Mouse (Mus musculus): ENCODE measurements around the gene Cnnm1. TPM values are rescaled to one million over a fixed set of nuclear protein-coding genes. Genes with fewer than 3 reads are reported as not detected.

The Cnnm1 gene
- total RNA-seq, 1 experiment, result 2.6 TPM

DNA sequence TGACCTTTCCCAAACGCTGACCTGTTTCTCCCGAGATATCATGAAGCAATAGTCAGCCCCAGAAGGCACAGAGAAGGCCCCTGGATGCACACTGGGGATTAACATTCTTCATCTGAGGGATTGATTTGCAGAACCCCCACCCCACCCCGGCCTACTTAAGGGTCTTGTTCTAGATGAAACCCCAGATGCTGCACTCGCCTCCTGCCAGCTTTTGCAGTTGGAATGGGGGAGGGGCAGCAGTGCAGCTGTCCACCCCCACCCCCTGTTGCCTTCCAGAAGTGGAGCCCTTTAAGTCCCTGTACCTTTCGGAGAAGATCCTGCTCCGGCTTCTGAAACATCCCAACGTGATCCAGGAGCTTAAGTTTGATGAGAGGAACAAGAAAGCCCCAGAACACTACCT is 29.1 kb downstream of the Cnnm1 start:
- Histone ChIP-seq H3K9me3 (ENCODE audit: control insufficient read depth, insufficient read depth, low read depth, low read length) (no peaks in the 10 kb centered on the region), H3K36me3 (ENCODE audit: control insufficient read depth, insufficient read depth, low read length, poor library complexity, severe bottlenecking) (no peaks in the 10 kb centered on the region), H3K27ac (ENCODE audit: insufficient read depth, low read depth, low read length, poor library complexity, severe bottlenecking) (no peak overlapping the region), H3K9ac (ENCODE audit: insufficient read depth, low read depth, low read length, poor library complexity, severe bottlenecking) (no peak overlapping the region), H3K4me1 (ENCODE audit: control insufficient read depth in 2 of 2, insufficient read depth in 2 of 2, low read length in 2 of 2, poor library complexity in 1 of 2) (peaks cover 6 to 9% of the 10 kb centered on the region in 2 experiments; a peak in 3 of 4 replicates), H3K4me3 (ENCODE audit: insufficient read depth in 1 of 2, low read depth in 1 of 2, low read length in 2 of 2, poor library complexity in 1 of 2, severe bottlenecking in 1 of 2) (no peak overlapping the region)
- no peak for DNase-seq (ENCODE audit: low read depth, low spot score)
- TF ChIP-seq MAFK (IDR thresholded peaks at IDR 0.05; ENCODE audit: insufficient read depth, low read depth, low read length), result no peak
- no peak for TF ChIP-seq ZC3H11A (IDR thresholded peaks at IDR 0.05; ENCODE audit: borderline replicate concordance, low read depth, low read length)
- no peak for TF ChIP-seq HCFC1 (IDR thresholded peaks at IDR 0.05; ENCODE audit: borderline replicate concordance, insufficient read depth, low read length)
- no peak for TF ChIP-seq ZNF384 (IDR thresholded peaks at IDR 0.05; ENCODE audit: low read depth, low read length)
- no peak for TF ChIP-seq CHD2 (IDR thresholded peaks at IDR 0.05; ENCODE audit: low read depth, low read length)
- in situ Hi-C loops (cut with MboI; ENCODE audit: low sequenced_read_pairs in 2 of 2, unreplicated experiment in 2 of 2), result no loop called here

DNA sequence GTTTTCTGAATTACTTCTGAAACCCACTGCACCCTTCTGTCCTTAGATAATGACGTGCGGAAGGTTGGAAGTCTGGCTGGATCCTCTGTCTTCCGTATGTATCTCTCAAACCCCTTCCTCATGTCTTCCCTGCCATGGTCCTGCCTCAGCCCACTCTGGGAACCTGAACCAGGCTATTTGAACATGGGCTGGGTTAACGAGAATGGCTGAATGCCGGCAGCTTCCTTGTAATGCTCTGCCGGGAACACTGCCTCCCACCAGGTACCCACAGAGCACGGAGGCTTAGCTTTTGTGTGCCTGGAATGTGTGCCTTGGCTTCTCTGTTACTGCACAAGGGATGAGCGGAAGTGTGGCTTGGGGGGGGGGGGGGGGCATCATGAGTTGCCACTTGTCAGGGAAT is 32.1 kb downstream of the Cnnm1 start:
- Histone ChIP-seq H3K27ac (ENCODE audit: insufficient read depth, low read depth, low read length, poor library complexity, severe bottlenecking) (no peak overlapping the region; the same call in 1 of the 2 replicates), H3K4me3 (ENCODE audit: insufficient read depth in 1 of 2, low read depth in 1 of 2, low read length in 2 of 2, poor library complexity in 1 of 2, severe bottlenecking in 1 of 2) (peak overlapping the region in 1 of 2 experiments; percentile 20; a peak in 1 of 4 replicates), H3K9ac (ENCODE audit: insufficient read depth, low read depth, low read length, poor library complexity, severe bottlenecking) (no peak overlapping the region), H3K9me3 (ENCODE audit: control insufficient read depth, insufficient read depth, low read depth, low read length) (no peaks in the 10 kb centered on the region), H3K36me3 (ENCODE audit: control insufficient read depth, insufficient read depth, low read length, poor library complexity, severe bottlenecking) (no peaks in the 10 kb centered on the region), H3K4me1 (ENCODE audit: control insufficient read depth in 2 of 2, insufficient read depth in 2 of 2, low read length in 2 of 2, poor library complexity in 1 of 2) (peaks cover 6 to 9% of the 10 kb centered on the region in 2 experiments; a peak in 3 of 4 replicates)
- peak; percentile 39 for DNase-seq (ENCODE audit: low read depth, low spot score)
- in situ Hi-C loops (cut with MboI; ENCODE audit: low sequenced_read_pairs in 2 of 2, unreplicated experiment in 2 of 2), result no loop called here
- no peak for TF ChIP-seq MAFK (IDR thresholded peaks at IDR 0.05; ENCODE audit: insufficient read depth, low read depth, low read length)
- TF ChIP-seq HCFC1 (IDR thresholded peaks at IDR 0.05; ENCODE audit: borderline replicate concordance, insufficient read depth, low read length), result no peak
- TF ChIP-seq ZC3H11A (IDR thresholded peaks at IDR 0.05; ENCODE audit: borderline replicate concordance, low read depth, low read length), result no peak
- TF ChIP-seq ZNF384 (IDR thresholded peaks at IDR 0.05; ENCODE audit: low read depth, low read length), result no peak
- TF ChIP-seq CHD2 (IDR thresholded peaks at IDR 0.05; ENCODE audit: low read depth, low read length), result no peak

DNA sequence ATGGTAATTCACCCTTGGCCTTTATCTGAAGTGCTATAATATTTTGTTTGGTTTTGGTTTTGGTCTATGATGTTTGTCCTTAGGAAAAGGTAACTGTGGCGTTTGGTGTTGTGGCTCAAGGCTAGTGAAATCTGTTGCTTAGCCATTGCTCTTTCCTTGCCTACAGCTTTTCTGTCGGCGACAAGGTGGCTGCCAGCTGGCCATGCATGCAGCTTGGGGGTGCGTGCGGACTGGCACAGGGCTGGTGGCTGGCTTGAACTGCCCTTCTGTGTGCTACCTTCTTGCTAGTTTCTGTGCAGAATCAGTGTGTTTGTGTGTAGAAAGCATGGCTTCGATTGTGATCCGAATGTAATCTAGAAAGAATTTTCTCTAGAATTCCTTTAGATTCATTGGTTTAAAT is 32.5 kb downstream of the Cnnm1 start:
- peak overlapping the region in 1 of 2 experiments; percentile 22; a peak in 2 of 4 replicates for H3K4me3 ChIP-seq (ENCODE audit: insufficient read depth in 1 of 2, low read depth in 1 of 2, low read length in 2 of 2, poor library complexity in 1 of 2, severe bottlenecking in 1 of 2)
- no peaks in the 10 kb centered on the region for H3K9me3 ChIP-seq (ENCODE audit: control insufficient read depth, insufficient read depth, low read depth, low read length)
- H3K36me3 ChIP-seq (ENCODE audit: control insufficient read depth, insufficient read depth, low read length, poor library complexity, severe bottlenecking), result no peaks in the 10 kb centered on the region
- H3K27ac ChIP-seq (ENCODE audit: insufficient read depth, low read depth, low read length, poor library complexity, severe bottlenecking), result peak overlapping the region; percentile 60
- H3K9ac ChIP-seq (ENCODE audit: insufficient read depth, low read depth, low read length, poor library complexity, severe bottlenecking), result peak overlapping the region; percentile 50; the same call in 1 of the 2 replicates
- DNase-seq (ENCODE audit: low read depth, low spot score), result no peak
- peaks cover 6 to 9% of the 10 kb centered on the region in 2 experiments; a peak in 3 of 4 replicates for H3K4me1 ChIP-seq (ENCODE audit: control insufficient read depth in 2 of 2, insufficient read depth in 2 of 2, low read length in 2 of 2, poor library complexity in 1 of 2)
- TF ChIP-seq CHD2 (IDR thresholded peaks at IDR 0.05; ENCODE audit: low read depth, low read length) (no peak), MAFK (IDR thresholded peaks at IDR 0.05; ENCODE audit: insufficient read depth, low read depth, low read length) (no peak), ZC3H11A (IDR thresholded peaks at IDR 0.05; ENCODE audit: borderline replicate concordance, low read depth, low read length) (no peak), ZNF384 (IDR thresholded peaks at IDR 0.05; ENCODE audit: low read depth, low read length) (no peak), HCFC1 (IDR thresholded peaks at IDR 0.05; ENCODE audit: borderline replicate concordance, insufficient read depth, low read length) (no peak)
- in situ Hi-C loops (cut with MboI; ENCODE audit: low sequenced_read_pairs in 2 of 2, unreplicated experiment in 2 of 2), result no loop called here

DNA sequence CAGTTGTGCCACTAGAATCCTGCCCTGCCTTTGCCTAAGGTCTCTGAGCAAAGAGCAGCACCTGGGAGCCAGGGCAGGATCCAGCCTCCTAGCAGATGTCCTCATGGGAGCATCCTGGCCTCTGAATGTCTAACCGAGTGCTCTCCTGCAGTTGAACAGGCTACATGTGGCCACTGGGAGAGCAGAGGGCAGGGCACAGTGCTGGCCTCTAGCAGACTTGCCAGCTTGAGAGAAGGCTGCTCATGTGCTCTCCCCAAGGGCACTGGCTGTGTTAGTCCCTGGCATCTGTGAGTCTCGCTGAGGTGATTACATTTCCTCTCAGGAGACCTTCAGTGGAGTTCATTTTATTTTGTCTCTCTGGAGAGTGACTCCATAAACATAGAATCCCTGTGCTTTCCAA is 35.4 kb downstream of the Cnnm1 start:
- TF ChIP-seq CHD2 (IDR thresholded peaks at IDR 0.05; ENCODE audit: low read depth, low read length), result no peak
- TF ChIP-seq HCFC1 (IDR thresholded peaks at IDR 0.05; ENCODE audit: borderline replicate concordance, insufficient read depth, low read length), result no peak
- TF ChIP-seq MAFK (IDR thresholded peaks at IDR 0.05; ENCODE audit: insufficient read depth, low read depth, low read length), result no peak
- no peak for TF ChIP-seq ZC3H11A (IDR thresholded peaks at IDR 0.05; ENCODE audit: borderline replicate concordance, low read depth, low read length)
- no peak for TF ChIP-seq ZNF384 (IDR thresholded peaks at IDR 0.05; ENCODE audit: low read depth, low read length)
- Histone ChIP-seq H3K4me1 (ENCODE audit: control insufficient read depth in 2 of 2, insufficient read depth in 2 of 2, low read length in 2 of 2, poor library complexity in 1 of 2) (peaks cover 0 to 3% of the 10 kb centered on the region in 2 experiments; a peak in 1 of 4 replicates), H3K9ac (ENCODE audit: insufficient read depth, low read depth, low read length, poor library complexity, severe bottlenecking) (no peak overlapping the region), H3K4me3 (ENCODE audit: insufficient read depth in 1 of 2, low read depth in 1 of 2, low read length in 2 of 2, poor library complexity in 1 of 2, severe bottlenecking in 1 of 2) (no peak overlapping the region), H3K9me3 (ENCODE audit: control insufficient read depth, insufficient read depth, low read depth, low read length) (no peaks in the 10 kb centered on the region), H3K36me3 (ENCODE audit: control insufficient read depth, insufficient read depth, low read length, poor library complexity, severe bottlenecking) (no peaks in the 10 kb centered on the region), H3K27ac (ENCODE audit: insufficient read depth, low read depth, low read length, poor library complexity, severe bottlenecking) (no peak overlapping the region)
- no peak for DNase-seq (ENCODE audit: low read depth, low spot score)
- in situ Hi-C loops (cut with MboI; ENCODE audit: low sequenced_read_pairs in 2 of 2, unreplicated experiment in 2 of 2), result no loop called here

Data from ES-E14 (cell line).